11 mouse cellular contexts compared by ENCODE assay signal in genomic region chr1:119234449-119234848, GRCm38 (mm10).
DNase-seq lines count a peak whose midpoint lies in the region; ATAC-seq lines count a peak whose summit lies in the region.
"Had no signal": no experiment of that assay in that cellular context is flagged by ENCODE, and none has a peak within 500 bp of the region (broad histone marks: within the 10 kb centered on the region; RNA-seq: fewer than 3 reads in every experiment).

No protein-coding gene starts in this region.

- H3K36me3 ChIP-seq in megakaryocyte, embryonic 14.5 days (replicated peaks; ENCODE audit: low read length): no peaks in the 10 kb centered on the region
- no peaks in the 10 kb centered on the region for H3K36me3 ChIP-seq in midbrain, embryonic 16.5 days (ENCODE audit: control insufficient read depth, insufficient read depth, low read length)

- no peak overlapping the region for H3K4me2 ChIP-seq in midbrain, embryonic 16.5 days (ENCODE audit: low read length)

- H3K4me3 ChIP-seq in megakaryocyte, embryonic 14.5 days (replicated peaks): peak overlapping the region; percentile 21
- H3K4me3 ChIP-seq in midbrain, embryonic 16.5 days (ENCODE audit: low read depth, low read length): no peak overlapping the region

- no peaks in the 10 kb centered on the region for H3K27me3 ChIP-seq in megakaryocyte, embryonic 14.5 days (replicated peaks)
- no peaks in the 10 kb centered on the region for H3K27me3 ChIP-seq in midbrain, embryonic 16.5 days (ENCODE audit: control insufficient read depth, insufficient read depth, low read depth, low read length)

- no peak overlapping the region for H3K9ac ChIP-seq in midbrain, embryonic 16.5 days (ENCODE audit: low read depth, low read length)

- WGBS in midbrain, embryonic 16.5 days: 88% methylated on average over 9 of the region's 9 CpGs

- no peak overlapping the region for H3K27ac ChIP-seq in midbrain, embryonic 16.5 days (ENCODE audit: low read length)
- H3K27ac ChIP-seq: macrophage had no signal

- DNase-seq in gastrocnemius, postnatal 10 days: peak; percentile 20
- DNase-seq in kidney, postnatal 10 days: peak; percentile 80
- no peak for DNase-seq in urinary bladder, postnatal 14 days (ENCODE audit: low spot score)
- DNase-seq in right cerebral cortex, postnatal 36 days (ENCODE audit: low spot score in 2 of 2): no peak
- DNase-seq: cerebellum, adult 2 months; right cerebral cortex, postnatal 25 days; thymus, adult 18-20 months had no signal

- ATAC-seq in megakaryocyte, adult 5-6 weeks (ENCODE audit: poor library complexity, severe bottlenecking): no peak
- no peak for ATAC-seq in midbrain, embryonic 16.5 days

- peaks cover 52% of the 10 kb centered on the region for H3K9me3 ChIP-seq in megakaryocyte, embryonic 14.5 days
- no peaks in the 10 kb centered on the region; the same call in 1 of the 2 replicates for H3K9me3 ChIP-seq in midbrain, embryonic 16.5 days (replicated peaks; ENCODE audit: control insufficient read depth, low read length, poor library complexity, severe bottlenecking)

- no peaks in the 10 kb centered on the region for H3K4me1 ChIP-seq in megakaryocyte, embryonic 14.5 days
- H3K4me1 ChIP-seq in midbrain, embryonic 16.5 days (ENCODE audit: control insufficient read depth, insufficient read depth, low read length): no peaks in the 10 kb centered on the region

Comparison
In these comparisons a context has a peak if more than half of its experiments do, and no peak if none do; other contexts are left out.
1. DNase-seq: peak in gastrocnemius, postnatal 10 days (single experiment) and kidney, postnatal 10 days (single experiment); none in urinary bladder, postnatal 14 days (single experiment) and right cerebral cortex, postnatal 36 days (0 of 2).